Mouse (Mus musculus) liver, adult (tissue): ENCODE results near the gene Pop5.

ENCODE experiments used
- GATA4 ChIP-seq: IDR thresholded peaks from 2 replicates; pipeline ENCODE4 v1.6.1; 2014; ENCODE audit warnings: mild to moderate bottlenecking, low read length; ENCODE audit not compliant: insufficient replicate concordance

The Pop5 gene

GRCm38 (mm10) chr5:115207244-115207643 lies 28.4 kb upstream of the Pop5 start:
- TF ChIP-seq GATA4: no peak

- TF ChIP-seq GATA4: no peak
Observed at GRCm38 (mm10) chr5:115207892-115208291, 27.7 kb upstream of the Pop5 start.

- no peak for TF ChIP-seq GATA4
Observed at GRCm38 (mm10) chr5:115208601-115209000, 27.0 kb upstream of the Pop5 start.

GRCm38 (mm10) chr5:115210380-115210779 lies 25.3 kb upstream of the Pop5 start:
- TF ChIP-seq GATA4: no peak

- TF ChIP-seq GATA4: no peak
Observed at GRCm38 (mm10) chr5:115212451-115212850, 23.2 kb upstream of the Pop5 start.

GRCm38 (mm10) chr5:115212861-115213260 lies 22.8 kb upstream of the Pop5 start:
- no peak for TF ChIP-seq GATA4

- no peak for TF ChIP-seq GATA4
Observed at GRCm38 (mm10) chr5:115214864-115215263, 20.8 kb upstream of the Pop5 start.

- no peak for TF ChIP-seq GATA4
Observed at GRCm38 (mm10) chr5:115215273-115216185, 20.1 kb upstream of the Pop5 start.

GRCm38 (mm10) chr5:115217998-115218397 lies 17.6 kb upstream of the Pop5 start:
- no peak for TF ChIP-seq GATA4

GRCm38 (mm10) chr5:115220931-115221640 lies 14.6 kb upstream of the Pop5 start:
- TF ChIP-seq GATA4: no peak

- TF ChIP-seq GATA4: no peak
Observed at GRCm38 (mm10) chr5:115222485-115222884, 13.2 kb upstream of the Pop5 start.

GRCm38 (mm10) chr5:115230830-115231551 lies 4.6 kb upstream of the Pop5 start:
- no peak for TF ChIP-seq GATA4

GRCm38 (mm10) chr5:115231552-115232120 lies 4.0 kb upstream of the Pop5 start:
- TF ChIP-seq GATA4: no peak

GRCm38 (mm10) chr5:115232516-115232915 lies 3.1 kb upstream of the Pop5 start:
- TF ChIP-seq GATA4: no peak

- no peak for TF ChIP-seq GATA4
Observed at GRCm38 (mm10) chr5:115233031-115233780, 2.4 kb upstream of the Pop5 start.

GRCm38 (mm10) chr5:115234519-115234918 lies 1.1 kb upstream of the Pop5 start:
- no peak for TF ChIP-seq GATA4
